Mouse (Mus musculus) lung, postnatal 10 days (tissue): Measurements from ENCODE around the gene Abcg3.
"Not testable (repeated sequence)": the region's sequence is repeated elsewhere in the genome, so short reads cannot be mapped to it uniquely, and the experiment has no call there.

ENCODE experiments used
- DNase-seq: peaks from one replicate; pipeline ENCODE4 v3.0.0; 2021

Abcg3 gene

GRCm38 (mm10) chr5:104982535-104982934 lies at the start of gene Abcg3:
Abcg3 (minus strand) TSS chr5:104982718.
- no peak for DNase-seq

- no peak for DNase-seq
These were observed 30.0 kb upstream of the Abcg3 start for GRCm38 (mm10) chr5:105012551-105012950.

GRCm38 (mm10) chr5:105011570-105011969 lies 29.1 kb upstream of the Abcg3 start:
- no peak for DNase-seq

GRCm38 (mm10) chr5:105010376-105010775 lies 27.9 kb upstream of the Abcg3 start:
- DNase-seq: no peak

- DNase-seq: no peak
These were observed 6.9 kb upstream of the Abcg3 start for GRCm38 (mm10) chr5:104989411-104989810.

GRCm38 (mm10) chr5:104988000-104988399 lies 5.5 kb upstream of the Abcg3 start:
- peak; percentile 59 for DNase-seq

- peak; percentile 74 for DNase-seq
These were observed 4.2 kb upstream of the Abcg3 start for GRCm38 (mm10) chr5:104986706-104987105.

- no peak for DNase-seq
These were observed 3.4 kb downstream of the Abcg3 start for GRCm38 (mm10) chr5:104979040-104979513.

- no peak for DNase-seq
These were observed 24.3 kb downstream of the Abcg3 start for GRCm38 (mm10) chr5:104958141-104958793.

- no peak for DNase-seq
These were observed 27.3 kb downstream of the Abcg3 start for GRCm38 (mm10) chr5:104955208-104955607.

GRCm38 (mm10) chr5:104946951-104947350 lies 35.6 kb downstream of the Abcg3 start:
- DNase-seq: no peak

- DNase-seq: no peak
These were observed 48.4 kb downstream of the Abcg3 start for GRCm38 (mm10) chr5:104934148-104934547.

GRCm38 (mm10) chr5:104906556-104906955 lies 76.0 kb downstream of the Abcg3 start:
- DNase-seq: not testable (repeated sequence)
